Mouse (Mus musculus): Measurements from ENCODE around the gene Prlhr. TPM values are rescaled to one million over a fixed set of nuclear protein-coding genes. Genes with fewer than 3 reads are reported as not detected.

The Prlhr gene
- not detected for polyA plus RNA-seq (2014; fragmentation: Illumina TruSeq; extraction: RNeasy Lipid Tissue Mini Kit (QIAGEN cat#74804); ENCODE audit: low replicate concordance)

DNA sequence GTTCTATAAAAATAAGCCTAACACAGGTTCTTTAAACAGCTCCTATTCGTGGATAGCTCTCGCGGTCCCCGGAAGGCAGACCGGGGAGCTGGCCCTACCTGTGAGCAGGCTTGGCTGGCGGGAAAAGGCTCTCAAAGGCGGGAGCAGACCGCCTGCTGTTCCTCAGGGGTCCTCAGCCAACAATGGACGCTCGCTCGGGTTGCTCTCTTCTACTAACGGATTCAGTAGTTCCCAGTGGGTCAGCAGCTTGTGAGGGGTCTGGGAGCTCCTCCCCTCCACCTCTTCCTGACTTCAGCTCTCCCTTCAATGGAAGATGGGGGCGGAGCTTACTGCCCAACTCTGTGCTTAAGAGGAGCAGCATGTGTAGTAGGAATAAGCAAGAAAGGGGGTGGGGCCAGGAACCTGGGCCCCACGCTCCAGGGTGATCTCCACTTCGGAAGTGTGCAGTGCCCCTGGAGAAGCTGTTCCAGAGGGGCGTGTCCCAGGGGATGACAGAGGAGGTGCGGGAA lies at the start of gene Prlhr:
TSS of gene Prlhr (minus strand) at position 51 of the 509 bp plus-strand sequence.

Other genes with a start within 250 kb of the Prlhr start
- 34.7 TPM for gene Fam204a, start 241.6 kb downstream of the Prlhr start, polyA plus RNA-seq (2014; fragmentation: Illumina TruSeq; extraction: RNeasy Lipid Tissue Mini Kit (QIAGEN cat#74804); ENCODE audit: low replicate concordance)
- gene Cacul1, start 112.7 kb upstream of the Prlhr start, polyA plus RNA-seq (2014; fragmentation: Illumina TruSeq; extraction: RNeasy Lipid Tissue Mini Kit (QIAGEN cat#74804); ENCODE audit: low replicate concordance): 75.6 TPM